Mouse (Mus musculus): ENCODE data around the gene Lrrc58.

The Lrrc58 gene

DNA sequence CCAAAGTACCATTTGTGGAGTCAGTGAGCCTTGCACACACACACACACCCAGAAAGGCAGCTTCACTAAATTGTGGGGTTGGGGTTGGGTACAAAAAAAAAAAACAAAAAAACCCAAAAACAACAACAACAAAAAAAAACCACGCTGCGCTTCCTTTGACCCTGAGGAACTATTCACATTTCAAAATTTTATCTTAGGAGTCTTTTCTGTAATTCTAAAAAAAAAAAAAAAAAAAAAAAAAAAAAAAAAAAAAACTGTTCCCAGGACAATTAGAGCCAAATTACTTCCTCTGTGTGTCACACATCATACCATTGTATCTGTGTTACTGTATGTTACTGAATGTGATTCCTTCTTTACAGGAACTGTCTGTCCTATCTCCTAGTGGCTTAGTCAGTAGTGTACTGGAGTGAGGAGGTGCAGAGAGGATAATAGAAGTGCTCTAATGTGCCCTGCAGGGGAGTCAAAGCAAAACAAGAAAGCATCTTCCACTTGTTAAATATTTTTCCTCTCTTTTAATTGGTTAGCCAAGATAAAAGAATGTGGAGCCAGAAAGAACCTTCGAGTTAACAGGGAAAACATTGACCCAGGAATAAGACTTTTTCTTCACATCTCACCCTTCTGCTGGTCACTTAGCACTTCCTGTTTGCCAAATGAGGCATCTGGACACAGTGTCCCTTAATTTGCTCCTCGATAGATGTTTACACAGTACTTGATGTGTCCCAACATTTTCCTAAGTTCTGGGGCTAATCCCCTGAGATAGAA is 1.5 kb downstream of the Lrrc58 start:
- no peak for DNase-seq (ENCODE audit: low read depth)

- DNase-seq (ENCODE audit: low read depth) = no peak
Observed at GRCm38 (mm10) chr16:37871112-37871715, 3.0 kb downstream of the Lrrc58 start.

DNA sequence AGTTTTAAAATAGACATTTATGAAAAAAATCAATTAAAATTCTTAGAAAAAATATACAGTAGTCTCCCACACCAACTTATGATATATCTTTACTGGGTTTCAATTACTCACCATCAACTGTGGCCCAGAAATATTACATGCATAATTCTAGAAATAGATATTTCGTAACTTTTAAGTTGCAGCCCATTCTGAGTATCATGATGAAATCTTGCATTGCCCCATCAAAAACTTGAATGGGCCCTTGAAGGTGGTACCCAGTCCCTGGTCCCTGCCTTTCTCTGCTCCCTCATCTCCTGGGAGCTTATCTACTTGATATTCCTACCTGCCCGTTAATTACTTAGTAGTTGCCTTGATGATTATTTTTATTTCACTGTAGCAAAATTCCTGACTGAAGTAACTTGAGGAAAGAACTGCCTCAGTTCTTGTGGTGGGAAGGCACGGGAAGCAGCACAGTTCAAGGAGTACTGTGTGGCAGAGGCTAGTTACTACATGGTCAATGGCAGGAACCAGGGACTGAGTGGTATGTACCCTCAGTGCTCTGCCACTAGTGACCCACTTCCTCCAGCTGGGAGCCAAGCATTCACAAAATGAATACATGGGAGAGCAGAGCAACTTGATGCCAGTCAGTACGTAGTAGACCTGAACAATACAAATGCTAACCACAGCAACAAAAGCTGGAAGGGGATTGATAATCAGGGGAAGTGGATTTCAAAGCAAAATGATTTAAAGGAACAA is 6.5 kb downstream of the Lrrc58 start:
- DNase-seq (ENCODE audit: low read depth) = no peak

GRCm38 (mm10) chr16:37877406-37877805 is 9.2 kb downstream of the Lrrc58 start:
- DNase-seq (ENCODE audit: low read depth) = no peak

DNA sequence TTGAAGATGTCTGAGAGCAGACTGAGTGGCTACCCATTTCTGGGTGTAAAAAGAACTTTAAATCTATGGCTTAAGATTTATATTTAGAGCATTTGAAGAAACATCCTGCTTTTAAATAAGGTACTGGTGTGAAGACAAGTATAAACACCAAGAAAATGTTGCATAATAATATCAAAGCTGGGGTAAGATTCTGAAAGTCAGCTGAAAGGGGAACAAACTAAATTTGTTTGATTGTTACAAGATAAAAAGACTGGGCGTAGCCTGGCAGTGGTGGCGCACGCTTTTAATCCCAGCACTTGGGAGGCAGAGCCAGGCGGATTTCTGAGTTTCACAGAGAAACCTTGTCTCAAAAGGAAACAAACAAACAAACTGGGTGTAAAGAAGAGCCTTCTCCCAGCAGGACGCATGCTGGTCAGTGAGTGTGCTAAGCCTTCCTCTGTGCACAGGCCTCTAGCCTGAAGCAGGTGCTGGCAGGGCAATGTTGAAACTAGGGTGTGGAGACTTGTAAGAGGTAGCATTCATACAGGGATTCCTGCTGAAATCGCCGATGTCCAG is 10.8 kb downstream of the Lrrc58 start:
- DNase-seq (ENCODE audit: low read depth) = no peak

GRCm38 (mm10) chr16:37879750-37880419 is 11.7 kb downstream of the Lrrc58 start:
- no peak for DNase-seq (ENCODE audit: low read depth)

DNA sequence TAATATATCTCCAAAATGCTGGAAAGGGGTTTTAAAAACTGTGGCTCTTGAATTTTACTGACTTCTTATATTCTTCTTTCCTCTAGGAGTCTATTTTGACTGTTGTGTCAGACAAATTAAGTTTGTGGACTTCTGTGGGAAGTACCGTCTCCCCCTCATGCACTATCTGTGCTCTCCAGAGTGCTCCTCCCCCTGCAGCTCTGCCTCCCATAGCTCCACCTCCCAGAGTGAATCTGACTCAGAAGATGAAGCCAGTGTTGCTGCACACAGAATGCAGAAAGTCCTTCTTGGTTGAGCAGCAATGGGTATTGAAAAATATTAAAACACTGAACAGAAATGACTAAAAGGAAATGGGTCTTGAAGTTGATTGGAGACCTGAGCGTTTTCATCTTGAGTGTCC is 13.0 kb downstream of the Lrrc58 start:
- no peak for DNase-seq (ENCODE audit: low read depth)

DNA sequence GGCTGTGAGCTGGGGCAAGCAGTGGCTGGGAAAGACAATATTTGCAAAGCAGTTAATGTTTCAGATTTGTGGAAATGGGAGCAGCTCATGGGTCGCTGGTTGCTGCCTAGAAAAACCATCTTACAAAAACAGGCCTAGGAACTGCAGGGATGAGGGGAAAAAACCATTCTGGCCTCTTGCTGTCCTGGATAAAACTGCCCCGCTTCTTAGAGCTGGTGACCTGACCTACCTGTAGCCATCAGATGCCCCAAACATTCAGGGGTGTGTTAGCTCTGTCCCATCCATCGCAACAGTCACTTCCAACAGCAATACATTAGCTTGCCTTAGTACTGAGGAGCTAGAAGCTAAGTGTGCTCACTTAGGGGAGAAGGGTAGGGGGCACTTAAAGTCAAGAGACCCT is 20.8 kb downstream of the Lrrc58 start:
- DNase-seq (ENCODE audit: low read depth) = no peak

GRCm38 (mm10) chr16:37892667-37893066 is 24.5 kb downstream of the Lrrc58 start:
- no peak for DNase-seq (ENCODE audit: low read depth)

DNA sequence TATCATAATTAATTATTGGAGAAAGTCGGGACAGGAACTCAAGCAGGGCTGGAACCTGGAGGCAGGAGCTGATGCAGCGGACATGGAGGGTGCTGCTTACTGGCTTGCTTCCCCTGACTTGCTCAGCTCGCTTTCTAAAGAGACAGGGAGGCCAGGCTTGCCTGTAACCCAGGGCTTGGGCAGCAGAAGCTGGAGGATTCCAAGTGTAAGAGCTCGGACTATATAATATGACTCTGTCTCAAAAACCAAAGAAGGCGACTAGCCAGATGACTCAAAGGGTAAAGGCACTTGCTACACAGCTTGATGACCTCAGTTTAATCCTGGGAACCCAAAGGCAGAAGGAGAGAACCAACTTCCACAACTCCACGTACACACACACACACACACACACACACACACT is 25.2 kb downstream of the Lrrc58 start:
- no peak for DNase-seq (ENCODE audit: low read depth)

DNA sequence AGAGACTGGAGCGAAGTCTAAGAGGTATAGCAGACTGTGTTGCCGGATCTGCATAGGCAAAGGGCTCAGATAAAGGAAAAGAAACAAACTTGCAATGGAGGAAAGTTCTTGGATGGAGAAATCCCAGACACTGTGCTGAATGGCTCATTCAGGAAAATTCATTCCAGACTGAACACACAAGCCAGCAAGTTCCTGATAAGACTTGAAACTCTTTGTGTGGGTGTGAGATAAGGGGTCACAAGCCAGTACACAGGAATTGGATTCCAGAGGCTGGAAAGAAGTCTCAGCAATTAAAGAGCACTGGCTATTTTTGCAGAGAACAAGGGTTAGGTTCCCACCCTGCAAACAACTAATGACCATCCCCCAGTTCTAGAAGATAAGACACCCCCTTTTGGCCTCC is 25.8 kb downstream of the Lrrc58 start:
- DNase-seq (ENCODE audit: low read depth) = no peak

DNA sequence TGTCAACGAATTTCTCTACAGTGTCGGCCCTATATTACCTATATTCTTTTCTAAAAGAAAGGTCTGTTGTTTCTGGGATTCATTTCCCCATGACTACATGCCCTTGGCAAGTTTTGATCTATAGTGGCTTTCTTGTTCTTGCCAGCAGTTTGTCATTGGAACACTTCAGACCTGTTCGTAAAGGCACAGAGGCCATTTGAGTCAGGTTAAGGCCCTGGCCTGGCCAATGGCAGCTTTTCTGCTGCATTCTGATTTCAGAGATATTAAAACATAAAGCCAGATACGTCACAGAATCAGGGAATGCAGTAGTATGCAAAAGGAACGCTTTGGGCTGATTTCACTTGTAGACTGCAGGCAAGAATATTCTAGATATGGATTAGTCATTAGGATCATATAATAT is 30.6 kb downstream of the Lrrc58 start:
- no peak for DNase-seq (ENCODE audit: low read depth)

GRCm38 (mm10) chr16:37899357-37899756 is 31.2 kb downstream of the Lrrc58 start:
- DNase-seq (ENCODE audit: low read depth) = no peak

GRCm38 (mm10) chr16:37901318-37901717 is 33.1 kb downstream of the Lrrc58 start:
- DNase-seq (ENCODE audit: low read depth) = no peak

DNA sequence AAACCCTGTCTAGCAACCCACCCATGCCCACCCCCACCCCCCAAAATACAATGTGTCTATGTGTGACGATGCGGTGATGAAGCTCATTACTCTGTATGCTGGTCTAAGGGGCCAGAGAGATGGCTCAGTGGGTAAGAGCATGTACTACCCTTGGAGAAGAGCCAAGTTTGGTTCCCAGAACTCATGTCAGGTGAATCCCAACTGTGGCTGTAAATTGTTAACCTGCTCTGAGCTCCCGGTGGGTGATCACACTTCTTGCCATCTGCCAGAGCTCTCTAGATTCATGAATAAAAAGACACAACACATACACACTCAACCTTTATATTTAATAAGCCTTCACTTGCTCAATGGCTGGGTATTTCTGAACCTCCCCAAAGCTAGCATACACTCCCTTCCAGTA is 38.3 kb downstream of the Lrrc58 start:
- DNase-seq (ENCODE audit: low read depth) = no peak

DNA sequence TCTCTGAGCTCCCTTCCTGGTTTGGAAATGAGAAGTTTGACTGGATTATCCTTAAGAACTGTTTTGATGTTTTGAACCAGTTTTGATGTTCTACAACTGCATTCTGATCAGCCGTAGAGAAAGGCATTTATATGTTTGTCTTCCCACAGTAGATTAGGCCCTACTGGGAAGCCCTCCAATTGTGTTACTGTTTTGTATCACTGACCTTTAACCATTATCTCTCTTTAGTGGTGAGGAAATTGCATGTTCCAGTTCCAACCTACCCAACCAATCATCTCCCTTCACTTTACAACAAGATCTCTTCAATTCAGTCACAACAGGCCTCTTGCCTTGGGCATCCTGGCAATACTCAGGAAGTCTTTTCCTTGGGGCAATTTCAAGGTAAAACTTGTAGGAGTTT is 42.9 kb downstream of the Lrrc58 start:
- DNase-seq (ENCODE audit: low read depth) = no peak

- DNase-seq (ENCODE audit: low read depth) = no peak
Observed at GRCm38 (mm10) chr16:37916138-37916817, 48.1 kb downstream of the Lrrc58 start, which contains the start of gene Gpr156. Gene Gpr156 (plus strand): TSS chr16:37916496.

DNA sequence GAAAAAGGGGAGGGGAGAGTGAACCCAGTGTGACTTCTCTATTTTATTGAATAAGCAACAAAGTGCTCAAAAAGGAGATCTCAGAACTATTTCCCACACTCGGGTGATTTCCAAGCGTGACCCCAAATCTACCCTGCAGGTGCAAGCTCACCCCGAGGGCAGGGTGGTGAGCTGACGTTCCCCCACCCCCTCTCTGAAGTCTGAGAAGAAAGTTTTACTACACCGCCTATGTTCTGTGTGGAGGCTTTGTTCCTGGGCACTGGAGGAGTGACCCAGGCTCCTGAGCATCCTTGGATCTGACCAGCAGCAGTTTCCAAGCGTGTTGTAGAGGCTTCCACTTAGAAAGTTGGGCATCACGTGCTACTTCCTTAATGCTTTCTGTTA is 48.6 kb downstream of the Lrrc58 start:
- no peak for DNase-seq (ENCODE audit: low read depth)

- no peak for DNase-seq (ENCODE audit: low read depth)
Observed at GRCm38 (mm10) chr16:37919000-37919399, 50.8 kb downstream of the Lrrc58 start.

DNA sequence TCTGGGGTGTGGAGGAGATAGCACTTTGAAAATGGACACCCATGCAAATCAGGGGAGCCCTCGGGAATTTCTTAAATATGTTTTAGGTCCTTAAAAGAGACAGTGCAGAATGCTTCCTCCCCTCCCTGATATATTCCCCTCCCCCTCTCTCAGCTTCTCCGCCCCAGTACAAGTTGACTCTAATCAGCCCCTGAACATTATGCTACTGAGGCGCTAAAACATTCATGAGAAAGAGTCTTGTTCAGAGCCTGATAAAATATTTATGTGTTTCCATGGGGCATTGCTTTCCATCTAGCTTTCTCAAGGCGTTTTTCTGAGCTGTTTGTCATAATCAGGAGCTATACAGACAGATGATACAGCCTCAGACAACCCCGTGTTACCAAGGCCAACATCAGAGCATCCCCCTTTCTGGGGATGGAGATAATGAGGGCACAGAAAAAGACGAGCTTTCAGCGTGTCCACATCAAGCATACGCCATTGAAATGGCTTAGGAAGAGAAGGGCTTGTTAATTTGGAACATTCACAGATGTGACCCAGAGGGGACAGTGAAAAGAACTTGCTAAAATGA is 52.7 kb downstream of the Lrrc58 start:
- DNase-seq (ENCODE audit: low read depth) = no peak

DNA sequence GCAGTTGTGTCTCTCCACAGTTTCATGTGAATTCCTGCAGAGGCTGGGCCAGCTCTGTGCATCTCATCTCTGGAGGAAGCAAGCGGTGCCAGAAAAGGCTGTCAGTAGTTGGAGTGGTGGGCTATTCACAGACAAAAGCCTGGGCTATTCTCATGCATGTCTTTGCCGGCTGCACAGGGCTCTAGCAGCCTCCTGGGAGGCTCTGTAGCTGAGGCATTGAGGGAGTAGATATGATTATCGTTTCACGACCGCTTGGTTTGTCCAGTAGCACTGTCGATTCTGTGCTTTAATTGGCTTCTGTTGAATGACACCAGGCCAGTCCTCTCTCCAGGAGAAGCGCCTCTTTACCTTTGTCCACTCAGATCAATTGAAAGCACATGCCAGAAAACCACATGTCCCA is 57.9 kb downstream of the Lrrc58 start:
- DNase-seq (ENCODE audit: low read depth) = no peak
